Mouse (Mus musculus) kidney, embryonic 14.5 days (tissue): ENCODE results near the gene Adgrl3. TPM values are rescaled to one million over a fixed set of nuclear protein-coding genes. Genes with fewer than 3 reads are reported as not detected.

ENCODE experiments used
- ATAC-seq: fragments of 200-750 bp; cut with Nextera tagmentation; 2 replicates; pipeline ENCODE4 v1.8.0; 2017; ENCODE audit warnings: moderate number of reproducible peaks, mild to moderate bottlenecking, moderate TSS enrichment, moderate library complexity; ENCODE audit not compliant: low FRiP score, low TSS enrichment
- H3K27ac ChIP-seq: fragments of 300-500 bp; sonication (generic); 2 replicates; pipeline ENCODE4 v1.5.1; 2014; ENCODE audit warnings: low read depth, mild to moderate bottlenecking, low read length, moderate library complexity, mixed read lengths
- H3K27me3 ChIP-seq: fragments of 300-500 bp; sonication (generic); 2 replicates; pipeline ENCODE4 v1.6.1; 2014; ENCODE audit warnings: mild to moderate bottlenecking, low read length; ENCODE audit not compliant: control insufficient read depth, insufficient read depth
- H3K36me3 ChIP-seq: fragments of 300-500 bp; sonication (generic); 2 replicates; pipeline ENCODE4 v1.6.1; 2014; ENCODE audit warnings: low read length, mixed read lengths; ENCODE audit not compliant: control insufficient read depth, insufficient read depth
- H3K4me1 ChIP-seq: fragments of 300-500 bp; sonication (generic); 2 replicates; pipeline ENCODE4 v1.6.1; 2014; ENCODE audit warnings: low read length, mixed read lengths; ENCODE audit not compliant: control insufficient read depth, insufficient read depth
- H3K4me2 ChIP-seq: fragments of 300-500 bp; sonication (generic); replicated peaks from 2 replicates; pipeline ENCODE4 v1.6.1; 2014; ENCODE audit warnings: low read depth, mild to moderate bottlenecking, low read length
- H3K4me3 ChIP-seq: fragments of 300-500 bp; sonication (generic); 2 replicates; pipeline ENCODE4 v1.5.1; 2014; ENCODE audit warnings: mild to moderate bottlenecking, low read length
- H3K9ac ChIP-seq: fragments of 300-500 bp; sonication (generic); 2 replicates; pipeline ENCODE4 v1.6.1; 2014; ENCODE audit warnings: low read depth, mild to moderate bottlenecking, low read length, moderate library complexity
- H3K9me3 ChIP-seq: fragments of 300-500 bp; sonication (generic); 2 replicates; pipeline ENCODE4 v1.6.1; 2016; ENCODE audit warnings: low read length; ENCODE audit not compliant: control insufficient read depth
- WGBS: fragments of 180-500 bp; shearing (Covaris S2); extraction: QIAGEN DNeasy Blood & Tissue Kit; methylation state at CpG from one replicate; pipeline ENCODE4 v1.1.7; 2014; 5-methylcytosine and 5-hydroxymethylcytosine counted together
- polyA plus RNA-seq: library from polyadenylated mRNA; unstranded; fragments of >200 nt; fragmentation: Nextera tagmentation; extraction: Ambion mirVana; gene quantifications from 2 replicates; pipeline ENCODE4 v1.2.1, GENCODE M21; 2014

The Adgrl3 gene
- 21.8 and 28.2 TPM in 2 replicates for polyA plus RNA-seq

DNA sequence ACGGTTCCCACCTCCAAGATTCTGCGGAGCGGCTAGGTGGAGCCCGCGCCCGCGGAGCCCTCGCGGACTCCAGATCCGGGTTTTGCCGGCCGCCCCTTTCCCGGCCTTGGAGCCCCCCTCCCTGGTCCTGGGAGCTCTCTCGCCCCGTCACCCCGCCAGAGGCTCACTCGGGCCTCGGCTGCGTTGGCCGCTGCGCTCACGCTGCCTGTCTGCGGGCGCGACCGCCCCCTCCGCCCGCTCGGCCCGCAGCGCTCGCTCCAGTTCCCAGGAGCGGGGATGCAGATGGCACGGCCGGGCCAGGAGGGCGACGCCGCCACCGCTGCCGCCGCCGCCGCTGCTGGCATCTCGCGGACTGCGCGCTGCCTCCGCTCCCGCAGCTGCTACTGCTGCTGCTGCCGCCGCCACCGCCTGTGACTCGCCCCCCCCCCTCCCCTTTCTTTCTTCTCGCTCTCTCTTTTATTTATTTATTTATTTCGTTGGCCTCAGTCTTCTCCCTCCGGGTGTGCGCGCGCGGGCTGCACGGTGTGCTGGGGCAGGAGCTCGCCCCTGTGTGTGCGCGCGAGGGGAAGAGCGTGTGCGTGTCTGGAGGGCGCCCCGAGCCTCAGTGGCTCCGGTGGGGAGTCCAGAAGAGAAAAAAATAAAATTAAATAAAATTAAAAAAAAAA, at the start of gene Adgrl3:
Gene Adgrl3 (plus strand): TSS at position 549 of the 665 bp plus-strand sequence.
- peak within 1 kb of the TSS; percentile 84 for H3K9ac ChIP-seq
- peak within 1 kb of the TSS; percentile 90 for H3K4me2 ChIP-seq
- no peaks in the 10 kb centered on the region; the same call in 1 of the 2 replicates for H3K27me3 ChIP-seq
- no peaks in the 10 kb centered on the region; the same call in 1 of the 2 replicates for H3K4me1 ChIP-seq
- H3K4me3 ChIP-seq, result peak within 1 kb of the TSS; percentile 70
- ATAC-seq, result peak; percentile 93
- H3K36me3 ChIP-seq, result no peaks in the 10 kb centered on the region
- peak within 1 kb of the TSS; percentile 89 for H3K27ac ChIP-seq
- H3K9me3 ChIP-seq, result no peaks in the 10 kb centered on the region
- WGBS, result under 1% methylated on average over 46 of the region's 70 CpGs

DNA sequence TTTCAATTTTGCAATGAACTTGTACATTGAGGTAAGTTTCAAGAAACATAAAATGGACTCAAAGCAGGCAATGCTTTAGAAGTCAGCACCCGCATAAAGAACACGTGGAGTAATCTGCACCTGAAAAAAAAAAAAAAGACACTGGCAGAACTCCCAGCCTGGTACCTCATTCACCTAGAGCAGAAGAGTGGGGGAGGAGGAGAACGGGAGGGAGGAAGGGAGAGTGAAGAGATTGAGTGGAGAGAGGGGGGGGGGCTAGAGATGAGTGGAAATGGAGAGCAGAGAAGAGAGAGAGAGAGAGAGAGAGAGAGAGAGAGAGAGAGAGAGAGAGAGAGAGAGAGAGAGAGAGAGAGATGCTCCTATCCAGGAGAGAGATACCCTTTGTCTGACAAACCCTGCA, 772 bp upstream of the Adgrl3 start:
- Histone ChIP-seq H3K9ac (peak overlapping the region; percentile 84), H3K27me3 (no peaks in the 10 kb centered on the region; the same call in 1 of the 2 replicates), H3K36me3 (no peaks in the 10 kb centered on the region), H3K9me3 (no peaks in the 10 kb centered on the region), H3K4me3 (peak overlapping the region; percentile 70), H3K27ac (no peak overlapping the region), H3K4me2 (peak overlapping the region; percentile 90), H3K4me1 (no peaks in the 10 kb centered on the region; the same call in 1 of the 2 replicates)
- peak; percentile 9; the same call in 1 of the 2 replicates for ATAC-seq
- 3% methylated on average over 3 of the region's 3 CpGs for WGBS

DNA sequence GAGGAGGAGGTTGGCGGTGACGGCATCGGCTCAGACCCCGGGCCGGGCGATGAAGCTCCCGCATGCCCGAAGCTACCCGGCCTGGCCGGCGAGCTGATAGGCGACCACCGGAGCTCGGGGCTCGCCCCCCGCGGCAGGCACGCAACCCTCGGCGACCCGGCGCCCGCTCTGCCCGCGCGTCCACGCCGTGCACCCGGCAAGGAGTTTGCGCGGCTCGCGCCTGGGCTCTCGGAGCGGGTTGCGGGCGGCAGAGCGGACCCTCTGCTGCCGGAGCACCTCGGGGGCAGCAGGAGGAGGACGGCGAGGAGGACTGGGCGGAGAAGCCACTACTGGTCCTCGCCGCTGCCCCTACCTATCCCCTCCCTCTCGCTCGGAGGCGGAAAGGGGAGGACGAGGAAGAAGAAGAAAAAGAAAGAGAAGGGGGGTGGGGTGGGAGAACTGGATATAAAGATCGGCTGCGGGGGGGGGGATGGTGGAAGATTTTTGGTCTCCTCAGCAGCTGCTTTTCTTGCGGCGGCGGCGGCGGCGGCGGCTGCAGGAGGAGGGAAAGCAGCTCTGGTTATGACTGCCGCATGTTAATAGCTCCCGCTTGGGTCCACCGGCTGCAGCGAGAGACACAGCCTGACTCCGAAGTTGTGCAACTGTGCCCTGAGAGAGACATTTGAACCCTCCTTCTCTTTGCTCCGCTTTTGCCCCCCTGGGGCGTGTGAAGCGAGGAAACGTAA, 505 bp downstream of the Adgrl3 start:
- peak overlapping the region; percentile 90 for H3K4me2 ChIP-seq
- H3K27ac ChIP-seq, result peak overlapping the region; percentile 89
- no peaks in the 10 kb centered on the region; the same call in 1 of the 2 replicates for H3K4me1 ChIP-seq
- under 1% methylated on average over 60 of the region's 67 CpGs for WGBS
- H3K27me3 ChIP-seq, result no peaks in the 10 kb centered on the region; the same call in 1 of the 2 replicates
- H3K9ac ChIP-seq, result peak overlapping the region; percentile 84
- peak; percentile 53 for ATAC-seq
- no peaks in the 10 kb centered on the region for H3K36me3 ChIP-seq
- H3K4me3 ChIP-seq, result peak overlapping the region; percentile 70
- H3K9me3 ChIP-seq, result no peaks in the 10 kb centered on the region

DNA sequence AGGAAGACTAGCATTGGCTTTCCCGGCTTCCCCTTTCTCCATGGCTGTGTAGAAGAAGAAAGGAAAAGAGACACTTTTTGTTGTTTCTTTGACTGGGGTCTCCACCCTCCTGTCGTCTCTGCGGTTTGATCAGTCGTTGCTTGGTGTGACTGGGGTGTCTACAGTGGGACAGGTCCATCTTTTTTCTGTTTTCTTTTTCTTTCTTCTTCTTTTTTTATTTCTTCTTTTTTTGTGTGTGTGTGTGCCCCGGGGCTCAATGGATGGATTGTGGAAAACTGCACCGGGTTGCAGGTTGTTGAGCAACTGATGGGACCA, 1.0 kb downstream of the Adgrl3 start:
- no peaks in the 10 kb centered on the region for H3K9me3 ChIP-seq
- no peaks in the 10 kb centered on the region; the same call in 1 of the 2 replicates for H3K27me3 ChIP-seq
- peak overlapping the region; percentile 84 for H3K9ac ChIP-seq
- 0% methylated on average over 6 of the region's 6 CpGs for WGBS
- no peaks in the 10 kb centered on the region for H3K36me3 ChIP-seq
- no peak for ATAC-seq
- H3K4me2 ChIP-seq, result peak overlapping the region; percentile 90
- H3K4me1 ChIP-seq, result no peaks in the 10 kb centered on the region; the same call in 1 of the 2 replicates
- peak overlapping the region; percentile 89; the same call in 1 of the 2 replicates for H3K27ac ChIP-seq
- peak overlapping the region; percentile 70 for H3K4me3 ChIP-seq

DNA sequence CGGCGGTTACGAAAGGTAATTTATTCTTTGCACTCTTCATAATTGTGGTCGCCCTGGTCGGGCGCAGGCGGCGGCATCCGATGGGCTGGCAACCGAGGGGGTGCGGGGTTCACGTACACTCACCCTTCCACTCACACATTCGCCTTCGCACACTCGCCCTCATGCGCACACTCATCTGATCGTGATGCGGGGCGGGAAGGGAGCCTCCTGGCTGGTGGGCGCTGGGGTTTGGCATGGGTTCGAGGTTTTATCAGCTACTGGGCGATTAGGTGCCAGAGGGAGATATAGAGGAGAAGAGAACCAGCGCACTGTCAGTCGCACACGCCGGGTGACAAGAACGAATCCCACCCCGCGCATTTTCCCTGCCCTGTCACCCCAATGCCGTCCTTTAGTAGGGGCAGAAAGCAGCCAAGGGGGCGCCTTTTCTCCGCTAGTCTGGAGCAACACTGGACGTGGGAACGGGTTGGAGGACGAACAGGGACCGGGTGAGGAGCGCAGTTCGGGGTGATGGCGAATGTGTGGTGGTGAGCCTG, 1.5 kb downstream of the Adgrl3 start:
- Histone ChIP-seq H3K4me1 (no peaks in the 10 kb centered on the region; the same call in 1 of the 2 replicates), H3K36me3 (no peaks in the 10 kb centered on the region), H3K4me2 (peak overlapping the region; percentile 90), H3K27me3 (no peaks in the 10 kb centered on the region; the same call in 1 of the 2 replicates), H3K4me3 (peak overlapping the region; percentile 70), H3K9me3 (no peaks in the 10 kb centered on the region), H3K27ac (peak overlapping the region; percentile 89; the same call in 1 of the 2 replicates), H3K9ac (peak overlapping the region; percentile 84; the same call in 1 of the 2 replicates)
- under 1% methylated on average over 39 of the region's 39 CpGs for WGBS
- ATAC-seq, result no peak

DNA sequence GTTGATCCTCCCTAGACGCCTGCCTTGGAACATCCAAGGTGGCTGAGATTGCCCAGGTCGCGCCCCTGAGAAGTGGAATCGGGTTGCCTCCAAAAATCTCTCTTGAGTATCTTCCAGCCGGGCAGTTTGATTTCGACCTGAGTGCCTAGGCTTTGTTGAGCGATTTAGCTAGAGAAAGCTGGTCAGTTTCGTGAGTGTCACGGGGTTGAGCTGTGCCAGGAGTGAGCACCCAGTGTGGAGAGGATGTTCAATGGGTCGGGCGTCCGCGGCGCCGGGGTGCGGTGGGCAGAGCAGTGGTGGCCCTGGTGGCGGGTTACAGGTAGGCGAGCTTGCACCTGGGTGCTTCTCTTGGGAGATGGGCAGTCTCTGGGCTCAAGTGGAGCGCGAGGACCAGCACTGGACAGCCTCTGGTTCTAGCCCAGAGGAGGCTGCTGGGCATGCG, 1.9 kb downstream of the Adgrl3 start:
- no peaks in the 10 kb centered on the region; the same call in 1 of the 2 replicates for H3K27me3 ChIP-seq
- H3K4me1 ChIP-seq, result no peaks in the 10 kb centered on the region; the same call in 1 of the 2 replicates
- H3K4me3 ChIP-seq, result peak overlapping the region; percentile 70
- H3K9me3 ChIP-seq, result no peaks in the 10 kb centered on the region
- peak overlapping the region; percentile 90 for H3K4me2 ChIP-seq
- H3K27ac ChIP-seq, result no peak overlapping the region
- 1% methylated on average over 21 of the region's 21 CpGs for WGBS
- no peak for ATAC-seq
- H3K36me3 ChIP-seq, result no peaks in the 10 kb centered on the region
- H3K9ac ChIP-seq, result peak overlapping the region; percentile 84

DNA sequence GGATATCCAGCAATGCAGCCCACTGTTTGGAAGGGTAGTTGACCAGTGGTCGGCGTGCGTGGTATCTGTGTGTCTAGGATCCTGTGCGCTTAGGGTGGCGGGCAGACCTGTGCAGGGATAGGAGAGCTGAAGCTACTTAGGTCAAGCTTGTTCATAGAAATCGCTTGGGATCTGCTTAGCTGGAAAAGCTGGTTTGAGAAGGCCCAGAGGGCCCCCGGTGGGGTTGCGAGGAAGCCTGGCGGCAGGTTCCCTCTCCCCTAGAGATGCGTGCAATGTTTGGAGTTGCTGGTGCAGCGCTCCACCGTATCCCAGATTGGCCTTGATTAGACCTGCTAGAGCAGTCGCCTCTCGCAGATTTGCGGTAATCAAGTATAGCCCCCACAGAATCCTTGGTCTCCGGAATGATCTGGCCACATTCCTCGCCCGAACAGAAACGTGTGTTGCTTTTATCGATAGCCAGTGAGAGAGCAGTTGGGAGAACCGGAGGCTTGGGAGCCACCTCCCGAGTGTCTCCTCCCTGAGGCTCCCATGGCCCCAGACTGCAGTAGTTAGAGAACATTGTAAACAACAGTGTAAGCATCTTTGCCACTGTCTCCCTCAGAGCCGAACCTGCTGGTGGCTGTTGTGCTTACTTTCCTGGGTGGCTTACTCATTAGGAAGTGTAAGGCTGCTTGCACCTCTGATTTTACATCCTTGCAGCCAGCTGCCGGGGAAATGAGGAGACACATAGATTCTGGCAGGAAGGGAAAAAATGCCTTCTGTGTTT, 2.6 kb downstream of the Adgrl3 start:
- Histone ChIP-seq H3K9me3 (no peaks in the 10 kb centered on the region), H3K4me1 (no peaks in the 10 kb centered on the region; the same call in 1 of the 2 replicates), H3K4me3 (peak overlapping the region; percentile 70), H3K9ac (peak overlapping the region; percentile 84), H3K27me3 (no peaks in the 10 kb centered on the region; the same call in 1 of the 2 replicates), H3K36me3 (no peaks in the 10 kb centered on the region), H3K4me2 (peak overlapping the region; percentile 90), H3K27ac (no peak overlapping the region)
- 2% methylated on average over 24 of the region's 24 CpGs for WGBS
- ATAC-seq, result no peak

DNA sequence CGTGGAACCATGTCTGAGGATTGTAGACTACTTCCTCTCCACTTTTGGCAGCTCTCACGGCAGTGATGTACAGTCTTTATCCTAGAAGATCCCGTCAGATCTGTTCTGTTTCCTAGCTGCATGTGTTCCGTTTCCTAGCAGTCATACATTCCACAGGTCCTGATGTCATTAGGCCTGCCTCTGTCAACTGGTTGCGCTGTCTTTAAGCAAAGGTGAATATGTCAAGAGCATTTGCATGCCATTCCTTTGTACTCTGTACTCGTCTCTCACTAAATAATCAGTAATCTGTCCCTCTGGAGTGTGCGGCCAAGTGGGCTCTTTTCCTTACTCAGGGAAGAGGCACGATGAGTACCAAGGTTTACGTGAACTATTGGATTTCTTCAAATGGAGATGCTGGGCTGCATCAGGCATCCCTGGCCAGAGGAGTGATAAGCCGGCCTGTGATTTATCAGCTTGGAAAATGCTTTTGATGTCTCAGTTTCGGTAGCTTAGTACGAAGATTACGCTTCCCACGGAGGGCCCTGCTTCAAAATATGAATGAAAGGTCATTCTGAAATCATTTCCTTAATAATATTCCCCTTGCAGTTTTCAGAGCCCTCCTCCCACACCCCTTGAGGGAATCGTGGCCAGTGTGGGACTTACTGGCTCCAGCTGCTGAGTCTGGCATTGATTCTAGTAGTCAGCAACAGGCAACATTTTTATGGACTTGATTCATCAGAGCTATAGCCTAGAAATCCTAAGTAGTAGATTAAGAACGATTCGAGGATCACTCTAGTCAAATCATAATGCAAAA, 4.2 kb downstream of the Adgrl3 start:
- no peaks in the 10 kb centered on the region for H3K9me3 ChIP-seq
- no peak overlapping the region for H3K27ac ChIP-seq
- H3K4me2 ChIP-seq, result peak overlapping the region; percentile 25
- H3K9ac ChIP-seq, result no peak overlapping the region
- 48% methylated on average over 17 of the region's 17 CpGs for WGBS
- peaks cover 3% of the 10 kb centered on the region; the same call in 1 of the 2 replicates for H3K4me1 ChIP-seq
- no peak for ATAC-seq
- no peaks in the 10 kb centered on the region; the same call in 1 of the 2 replicates for H3K27me3 ChIP-seq
- no peaks in the 10 kb centered on the region for H3K36me3 ChIP-seq
- peak overlapping the region; percentile 6; the same call in 1 of the 2 replicates for H3K4me3 ChIP-seq
